In the genomic region with DNA sequence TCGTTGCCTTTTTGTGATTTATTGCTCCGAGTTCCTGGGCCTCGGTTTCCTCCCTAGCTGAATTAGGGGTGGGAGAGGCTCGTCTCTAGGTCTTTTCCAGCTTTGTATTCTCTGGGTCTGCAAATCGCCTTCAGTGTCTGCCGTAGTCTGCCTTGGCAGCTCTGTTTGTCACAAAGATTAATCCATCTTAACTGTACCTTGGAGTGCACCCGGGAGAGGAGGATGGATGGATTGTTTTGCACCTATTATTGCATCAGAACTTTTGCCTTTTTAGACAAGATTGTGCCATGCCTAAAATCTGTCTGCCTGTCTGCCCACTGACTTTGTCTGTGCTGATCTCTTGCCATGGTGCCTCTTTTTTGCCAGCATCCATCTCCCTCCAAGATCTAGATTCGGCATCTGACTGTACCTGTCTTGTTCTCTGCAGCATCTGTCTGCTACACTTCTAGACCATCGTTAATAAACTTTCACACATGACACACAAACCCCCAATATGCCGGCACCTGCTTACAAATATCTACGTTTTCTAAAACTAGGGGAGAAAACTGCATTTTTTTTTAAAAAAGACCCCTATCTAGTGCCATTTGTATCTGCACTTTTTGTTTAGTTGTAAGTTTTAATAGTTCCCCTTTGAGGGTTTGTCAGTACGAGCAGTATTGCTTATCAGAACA, we compare ENCODE assay signal across 7 mouse cellular contexts.
DNase-seq lines count a peak whose midpoint lies in the region; ATAC-seq and TF ChIP-seq lines count a peak whose summit lies in the region.

No protein-coding gene starts in this region.

- peak overlapping the region; percentile 86 for H3K27ac ChIP-seq in left cerebral cortex, adult 2 months
- no peak overlapping the region for H3K27ac ChIP-seq in embryonic facial prominence, embryonic 12.5 days
- H3K27ac ChIP-seq in hindbrain, embryonic 11.5 days (ENCODE audit: low read depth, low read length) = peak overlapping the region; percentile 94

- H3K9me3 ChIP-seq in embryonic facial prominence, embryonic 12.5 days = no peaks in the 10 kb centered on the region
- no peaks in the 10 kb centered on the region for H3K9me3 ChIP-seq in hindbrain, embryonic 11.5 days (ENCODE audit: control insufficient read depth, low read length)

- WGBS in embryonic facial prominence, embryonic 12.5 days = 53% methylated on average over 12 of the region's 12 CpGs
- WGBS in hindbrain, embryonic 11.5 days = 41% methylated on average over 12 of the region's 12 CpGs

- no peak overlapping the region for H3K9ac ChIP-seq in embryonic facial prominence, embryonic 12.5 days
- H3K9ac ChIP-seq in hindbrain, embryonic 11.5 days (ENCODE audit: low read depth, low read length) = peak overlapping the region; percentile 78; the same call in 1 of the 2 replicates

- peaks cover 16% of the 10 kb centered on the region for H3K79me2 ChIP-seq in myocyte (ENCODE audit: control insufficient read depth, insufficient read depth)

- no peak for TF ChIP-seq POLR2A in myocyte (IDR thresholded peaks at IDR 0.05; ENCODE audit: insufficient read length, low read depth)

- intact Hi-C loops in left cerebral cortex, adult 2 months (cut with DNase I) = loop anchor here (2.0 kb wide), 1 partner anchor 38 kb away; no protein-coding TSS in a partner anchor
- intact Hi-C loops in left cerebral cortex, postnatal 25 days (cut with DNase I) = loop anchor here (2.0 kb wide), 1 partner anchor 36 kb away; no protein-coding TSS in a partner anchor

- no peaks in the 10 kb centered on the region for H3K36me3 ChIP-seq in embryonic facial prominence, embryonic 12.5 days
- H3K36me3 ChIP-seq in hindbrain, embryonic 11.5 days (ENCODE audit: control insufficient read depth, insufficient read depth, low read length) = no peaks in the 10 kb centered on the region
- H3K36me3 ChIP-seq in myocyte (ENCODE audit: control insufficient read depth, insufficient read depth) = no peaks in the 10 kb centered on the region

- H3K27me3 ChIP-seq in embryonic facial prominence, embryonic 12.5 days = no peaks in the 10 kb centered on the region
- H3K27me3 ChIP-seq in hindbrain, embryonic 11.5 days (ENCODE audit: control insufficient read depth, insufficient read depth, low read length) = no peaks in the 10 kb centered on the region
- H3K27me3 ChIP-seq in myocyte (ENCODE audit: control insufficient read depth, insufficient read depth, insufficient read length) = no peaks in the 10 kb centered on the region

- peaks cover 12% of the 10 kb centered on the region for H3K4me1 ChIP-seq in embryonic facial prominence, embryonic 12.5 days
- H3K4me1 ChIP-seq in hindbrain, embryonic 11.5 days (replicated peaks; ENCODE audit: control insufficient read depth, insufficient read depth, low read length) = peaks cover 8% of the 10 kb centered on the region

- no peak for ATAC-seq in embryonic facial prominence, embryonic 12.5 days (ENCODE audit: insufficient number of reproducible peaks, insufficient read depth, low FRiP score, low TSS enrichment)
- ATAC-seq in hindbrain, embryonic 11.5 days (ENCODE audit: low FRiP score) = no peak

- no peak for DNase-seq in left cerebral cortex, adult 2 months (ENCODE audit: extremely low spot score in 1 of 2, low spot score in 2 of 2)
- DNase-seq in left cerebral cortex, postnatal 25 days (ENCODE audit: low spot score in 2 of 2) = no peak
- peak; percentile 18 for DNase-seq in hindbrain, embryonic 11.5 days (ENCODE audit: low spot score)
- no peak for DNase-seq in right cerebral cortex, postnatal 25 days
- DNase-seq in urinary bladder, postnatal 10 days (ENCODE audit: low spot score) = no peak

- H3K4me2 ChIP-seq in embryonic facial prominence, embryonic 12.5 days (replicated peaks) = peak overlapping the region; percentile 72
- peak overlapping the region; percentile 56 for H3K4me2 ChIP-seq in hindbrain, embryonic 11.5 days (replicated peaks; ENCODE audit: low read depth, low read length)
- peak overlapping the region; percentile 94 for H3K4me2 ChIP-seq in myocyte (ENCODE audit: low read depth)

- no peak overlapping the region for H3ac ChIP-seq in myocyte (ENCODE audit: control insufficient read depth, insufficient read length)

- no peak for TF ChIP-seq CTCF in left cerebral cortex, adult 2 months (IDR thresholded peaks at IDR 0.05)

- H3K4me3 ChIP-seq in left cerebral cortex, adult 2 months = peak overlapping the region; percentile 49
- peak overlapping the region; percentile 38 for H3K4me3 ChIP-seq in embryonic facial prominence, embryonic 12.5 days
- H3K4me3 ChIP-seq in hindbrain, embryonic 11.5 days (ENCODE audit: low read depth, low read length) = peak overlapping the region; percentile 51
- peak overlapping the region; percentile 27 for H3K4me3 ChIP-seq in myocyte

TF ChIP-seq in myocyte, 11 proteins besides CTCF, POLR2A, EP300 and RAD21:
- no peak for TF ChIP-seq MYOD1 (IDR thresholded peaks at IDR 0.05; ENCODE audit: control insufficient read depth in 1 of 3, insufficient read length in 2 of 3, low read depth in 2 of 3)
- 0 out of 2 replicates have a peak, but pooled peaks have one; percentile 27 for TF ChIP-seq CEBPB (IDR thresholded peaks at IDR 0.05; ENCODE audit: insufficient read depth, poor library complexity, severe bottlenecking)
